Mouse (Mus musculus) limb, embryonic 14.5 days (tissue): ENCODE measurements around the gene Pank1. TPM values are rescaled to one million over a fixed set of nuclear protein-coding genes. Genes with fewer than 3 reads are reported as not detected.

ENCODE experiments used
- ATAC-seq: fragments of 200-750 bp; cut with Nextera tagmentation; 2 replicates; pipeline ENCODE4 v1.8.0; 2017; ENCODE audit warnings: low read depth, moderate number of reproducible peaks, moderate TSS enrichment; ENCODE audit not compliant: low FRiP score
- DNase-seq: peaks from one replicate; pipeline ENCODE4 v3.0.0-alpha.2; 2015; ENCODE audit warnings: low spot score
- H3K27ac ChIP-seq: fragments of 300-500 bp; sonication (generic); replicated peaks from 2 replicates; pipeline ENCODE4 v1.5.1; 2014; ENCODE audit warnings: low read depth, mild to moderate bottlenecking, low read length, moderate library complexity, mixed read lengths
- H3K27me3 ChIP-seq: fragments of 300-500 bp; sonication (generic); 2 replicates; pipeline ENCODE4 v1.6.1; 2014; ENCODE audit warnings: low read length, mixed read lengths; ENCODE audit not compliant: control insufficient read depth, insufficient read depth
- H3K36me3 ChIP-seq: fragments of 300-500 bp; sonication (generic); 2 replicates; pipeline ENCODE4 v1.6.1; 2014; ENCODE audit warnings: mild to moderate bottlenecking, low read length, moderate library complexity, mixed read lengths; ENCODE audit not compliant: control insufficient read depth, insufficient read depth
- H3K4me1 ChIP-seq: fragments of 300-500 bp; sonication (generic); 2 replicates; pipeline ENCODE4 v1.6.1; 2014; ENCODE audit warnings: antibody characterized with exemption, low read length, mixed read lengths; ENCODE audit not compliant: control insufficient read depth, insufficient read depth
- H3K4me2 ChIP-seq: fragments of 300-500 bp; sonication (generic); replicated peaks from 2 replicates; pipeline ENCODE4 v1.6.1; 2014; ENCODE audit warnings: low read depth, mild to moderate bottlenecking, low read length, moderate library complexity; ENCODE audit not compliant: severe bottlenecking
- H3K4me3 ChIP-seq: fragments of 300-500 bp; sonication (generic); replicated peaks from 2 replicates; pipeline ENCODE4 v1.5.1; 2014; ENCODE audit warnings: low read length
- H3K9ac ChIP-seq: fragments of 300-500 bp; sonication (generic); 2 replicates; pipeline ENCODE4 v1.6.1; 2014; ENCODE audit warnings: mild to moderate bottlenecking, low read depth, low read length, moderate library complexity; ENCODE audit not compliant: severe bottlenecking
- H3K9me3 ChIP-seq: fragments of 300-500 bp; sonication (generic); 2 replicates; pipeline ENCODE4 v1.6.1; 2016; ENCODE audit warnings: low read length; ENCODE audit not compliant: control insufficient read depth
- POLR2A ChIP-seq: fragments of 200-500 bp; IDR thresholded peaks from 2 replicates; pipeline ENCODE4 v1.8.0; 2012; ENCODE audit warnings: inconsistent platforms, mild to moderate bottlenecking, moderate library complexity, borderline replicate concordance; ENCODE audit not compliant: insufficient read depth, insufficient read length; ENCODE audit errors: extremely low read depth
- WGBS: fragments of 180-500 bp; shearing (Covaris S2); extraction: QIAGEN DNeasy Blood & Tissue Kit; methylation state at CpG from one replicate; pipeline ENCODE4 v1.1.7; 2014; 5-methylcytosine and 5-hydroxymethylcytosine counted together
- microRNA counts: library from miRNA; unstranded; fragments of <30 nt; microRNA quantifications from one replicate; lab custom pipeline; 2016
- microRNA-seq: library from miRNA; unstranded; fragments of <30 nt; microRNA quantifications from one replicate; pipeline ENCODE4, GENCODE M21; 2016
- polyA plus RNA-seq, 2 experiments: library from polyadenylated mRNA; depleted of rRNA in 1 of 2; stranded (reverse) in 1 of 2; unstranded in 1 of 2; fragments of >200 nt; fragmentation: Nextera tagmentation in 1 of 2; extraction: Ambion mirVana in 1 of 2; gene quantifications; 2 replicates each; pipeline versions ENCODE4 v1.2.1 to v1.2.3; 2012 to 2014

The Pank1 gene
- polyA plus RNA-seq, 2 experiments, result 4.3 to 8.0 TPM

GRCm38 (mm10) chr19:34772775-34773174 is 106.5 kb downstream of the Pank1 start:
- WGBS, result 24% methylated on average over 6 of the region's 6 CpGs
- ATAC-seq, result peak; percentile 19; the same call in 1 of the 2 replicates
- H3K4me1 ChIP-seq, result no peaks in the 10 kb centered on the region

DNA sequence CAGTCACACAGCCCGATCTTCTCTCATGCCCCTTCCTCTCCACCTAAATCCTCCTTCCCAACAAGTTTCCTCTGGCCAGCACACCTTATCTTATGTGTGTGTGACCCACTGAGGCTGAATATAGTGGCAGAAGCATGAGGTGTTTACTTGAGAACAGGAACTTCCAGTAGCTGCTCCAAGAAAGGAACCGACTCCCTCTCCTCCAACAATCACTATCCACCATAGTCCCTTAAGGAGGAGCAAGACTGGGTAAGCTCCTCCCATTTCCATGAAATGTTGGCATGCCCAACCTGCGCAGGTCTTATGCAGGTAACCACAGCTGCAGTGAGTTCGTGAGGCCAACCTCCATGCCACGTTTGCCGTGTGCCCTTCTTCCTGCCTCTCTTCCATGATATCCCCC is 108.5 kb downstream of the Pank1 start:
- no peaks in the 10 kb centered on the region for H3K9me3 ChIP-seq

More at GRCm38 (mm10) chr19:34772775-34773174, 106.5 kb downstream of the Pank1 start:
- TF ChIP-seq POLR2A, result no peak
- no peaks in the 10 kb centered on the region for H3K36me3 ChIP-seq
- no peak overlapping the region for H3K27ac ChIP-seq
- no peaks in the 10 kb centered on the region for H3K9me3 ChIP-seq
- no peaks in the 10 kb centered on the region for H3K27me3 ChIP-seq
- DNase-seq, result peak; percentile 80
- no peak overlapping the region for H3K4me2 ChIP-seq
- H3K4me3 ChIP-seq, result no peak overlapping the region
- H3K9ac ChIP-seq, result no peak overlapping the region

DNA sequence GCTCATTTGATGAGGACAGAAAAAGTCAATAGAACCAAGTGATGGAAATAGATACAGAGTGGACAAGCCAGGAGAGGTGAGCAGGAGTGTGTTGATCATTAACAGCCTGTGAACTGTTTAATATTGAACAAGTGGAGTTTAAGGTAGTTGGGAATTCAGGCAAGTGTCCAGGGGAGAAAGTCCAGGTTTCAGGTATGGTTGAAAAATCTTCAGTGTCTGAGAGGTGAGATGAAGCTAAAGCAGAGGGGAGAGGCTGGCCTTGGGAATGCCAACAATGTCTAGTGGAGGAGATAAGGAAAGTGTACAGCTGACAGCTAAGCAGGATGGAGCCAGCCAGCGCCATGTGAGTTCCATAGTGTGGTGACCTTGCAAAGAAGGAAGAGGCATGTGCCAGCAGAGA is 120.5 kb downstream of the Pank1 start:
- H3K4me2 ChIP-seq, result no peak overlapping the region
- H3K27ac ChIP-seq, result no peak overlapping the region
- no peak overlapping the region for H3K9ac ChIP-seq
- 91% methylated on average over 1 of the region's 1 CpGs for WGBS
- ATAC-seq (no peak), DNase-seq (no peak)
- H3K27me3 ChIP-seq, result no peaks in the 10 kb centered on the region
- H3K9me3 ChIP-seq, result no peaks in the 10 kb centered on the region
- no peaks in the 10 kb centered on the region for H3K4me1 ChIP-seq
- TF ChIP-seq POLR2A, result no peak
- H3K4me3 ChIP-seq, result no peak overlapping the region
- H3K36me3 ChIP-seq, result no peaks in the 10 kb centered on the region

More for the DNA sequence above, 108.5 kb downstream of the Pank1 start:
- H3K27ac ChIP-seq, result no peak overlapping the region
- H3K4me1 ChIP-seq, result no peaks in the 10 kb centered on the region
- H3K4me3 ChIP-seq, result no peak overlapping the region
- no peaks in the 10 kb centered on the region for H3K27me3 ChIP-seq
- 83% methylated on average over 6 of the region's 6 CpGs for WGBS
- ATAC-seq (no peak), DNase-seq (no peak)
- no peaks in the 10 kb centered on the region for H3K36me3 ChIP-seq
- H3K4me2 ChIP-seq, result no peak overlapping the region
- TF ChIP-seq POLR2A, result no peak
- no peak overlapping the region for H3K9ac ChIP-seq

MicroRNAs within 50 kb of the gene (microRNA counts, 519-probe panel; counts per million panel counts)
- microRNA mmu-miR-107 (lab: Ali Mortazavi, UCI), result 3,392 counts per million, percentile 67 among the panel's probes with 10 or more counts

Small RNA genes within 50 kb of the gene (microRNA-seq; reads per million reads assigned to microRNA genes)
- 1,620 reads per million, percentile 76 among the genes with 10 or more reads in this experiment for gene Mir107

Other genes starting within 250 kb of the Pank1 start
- 0.12 and 0.18 TPM in 2 replicates for gene Ifit1bl2, start 238.7 kb downstream of the Pank1 start, polyA plus RNA-seq (2012; rRNA removed)
- 0.22 and 0.37 TPM in 2 replicates for gene Ifit1bl2, start 238.7 kb downstream of the Pank1 start, polyA plus RNA-seq (2014; fragmentation: Nextera tagmentation; extraction: Ambion mirVana)
- 0.28 and 0.49 TPM in 2 replicates for gene Ifit1, start 238.6 kb downstream of the Pank1 start, polyA plus RNA-seq (2012; rRNA removed)
- gene Ifit1, start 238.6 kb downstream of the Pank1 start, polyA plus RNA-seq (2014; fragmentation: Nextera tagmentation; extraction: Ambion mirVana), result 0.72 and 0.98 TPM in 2 replicates
- gene Slc16a12, start 132.2 kb downstream of the Pank1 start, polyA plus RNA-seq (2012; rRNA removed), result 0.45 and 0.73 TPM in 2 replicates
- gene Slc16a12, start 132.2 kb downstream of the Pank1 start, polyA plus RNA-seq (2014; fragmentation: Nextera tagmentation; extraction: Ambion mirVana), result 0.66 and 1.3 TPM in 2 replicates
- 14.3 and 28.1 TPM in 2 replicates for gene Kif20b, start 42.9 kb upstream of the Pank1 start, polyA plus RNA-seq (2012; rRNA removed)
- gene Kif20b, start 42.9 kb upstream of the Pank1 start, polyA plus RNA-seq (2014; fragmentation: Nextera tagmentation; extraction: Ambion mirVana), result 45.5 and 47.3 TPM in 2 replicates